Mouse (Mus musculus) duodenum, adult 2 months (tissue): ENCODE measurements around the gene Hepacam2. TPM values are rescaled to one million over a fixed set of nuclear protein-coding genes. Genes with fewer than 3 reads are reported as not detected.

Source experiments
- polyA plus RNA-seq: library from polyadenylated mRNA; depleted of rRNA; stranded (reverse); fragments of >200 nt; gene quantifications from 2 replicates; pipeline ENCODE4 v1.2.3, GENCODE M21; 2012; ENCODE audit warnings: low replicate concordance; rRNA removed

Gene Hepacam2
- polyA plus RNA-seq: 6.2 and 8.3 TPM in 2 replicates

DNA sequence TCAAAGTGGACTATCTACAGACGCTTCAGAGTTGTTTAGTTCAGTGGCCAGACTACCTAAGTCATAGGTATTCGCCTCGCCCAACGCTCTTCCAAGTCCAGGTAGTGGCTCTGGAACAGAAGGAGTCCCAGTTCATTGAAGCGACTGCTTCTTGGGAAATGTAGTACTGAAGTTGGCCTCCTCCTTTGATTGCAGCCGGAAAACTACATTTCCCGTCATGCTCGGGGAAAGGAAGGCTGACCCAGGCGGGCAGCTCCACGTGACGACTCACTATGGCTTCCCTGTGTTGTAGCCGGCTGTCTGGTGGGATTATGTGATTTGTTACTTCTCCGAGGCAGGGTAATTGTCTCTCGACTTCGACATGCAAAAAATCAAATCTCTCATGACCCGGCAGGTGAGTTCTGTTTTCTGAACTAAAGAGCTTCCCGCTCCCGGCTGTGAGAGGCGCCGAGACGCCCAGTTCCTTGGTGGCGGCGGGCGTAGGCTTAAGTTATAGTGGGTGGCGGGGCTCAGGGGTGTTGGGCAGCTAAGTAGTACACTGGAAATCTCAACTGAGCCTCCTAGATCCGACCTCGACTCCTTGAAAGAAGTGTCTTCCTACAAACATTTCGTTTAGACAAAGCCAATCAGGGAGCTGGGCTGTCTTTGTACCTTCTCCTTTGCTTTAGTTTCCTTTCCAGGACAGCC, at the start of gene Hepacam2, which contains the start of gene Vps50:
Hepacam2 (minus strand) TSS at position 137 of the 687 bp plus-strand sequence.
Vps50 (plus strand) TSS at position 221 of the 687 bp plus-strand sequence.

Other genes starting within 250 kb of the Hepacam2 start
- gene Samd9l, start 98.7 kb downstream of the Hepacam2 start, polyA plus RNA-seq: 0.19 and 0.21 TPM in 2 replicates
- 0.44 and 0.47 TPM in 2 replicates for gene Vps50, start 84 bp upstream of the Hepacam2 start, polyA plus RNA-seq